Mouse (Mus musculus) kidney, adult 2 months (tissue): Measurements from ENCODE around the gene Acsbg1.

Source experiments
- CTCF ChIP-seq: fragments of 200-500 bp; conservative IDR thresholded peaks from 2 replicates; pipeline ENCODE4 v1.5.1; 2011; ENCODE audit warnings: low read depth, mild to moderate bottlenecking, control low read depth, low read length, moderate library complexity, mixed read lengths; ENCODE audit not compliant: insufficient read depth, insufficient read length
- POLR2A ChIP-seq: fragments of 200-500 bp; IDR thresholded peaks from one replicate; pipeline ENCODE4 v1.6.1; 2011; ENCODE audit warnings: low read depth, low read length, control low read depth

GRCm38 (mm10) chr9:54700174-54700475, 38.5 kb upstream of the Acsbg1 start:
- no peak for TF ChIP-seq CTCF
- no peak for TF ChIP-seq POLR2A
